Mouse (Mus musculus) embryonic fibroblast, embryonic 13.5 days (primary cell): ENCODE results near the gene Cltc.

Experiments
- CTCF ChIP-seq: IDR thresholded peaks from 2 replicates; pipeline ENCODE4 v1.5.1; 2011; ENCODE audit warnings: mild to moderate bottlenecking, control low read depth, low read length, moderate library complexity, borderline replicate concordance; ENCODE audit not compliant: insufficient read depth
- POLR2A ChIP-seq: IDR thresholded peaks from 2 replicates; pipeline ENCODE4 v1.6.1; 2011; ENCODE audit warnings: low read depth, mild to moderate bottlenecking, control low read depth, low read length, moderate library complexity

GRCm38 (mm10) chr11:86724004-86724403 is 33.4 kb downstream of the Cltc start:
- TF ChIP-seq POLR2A (no peak), CTCF (no peak)
